Mouse (Mus musculus) thymus, postnatal 4 days (tissue): ENCODE measurements at regions not wholly inside any gene's neighbourhood (a gene's known extent, or its start where the extent isn't known, plus 50 kb on each side); places are given as distances from the start of the nearest gene placed in this dataset.

Experiments used
- DNase-seq: peaks from one replicate; pipeline ENCODE4 v3.0.0; 2021

GRCm38 (mm10) chr13:30085446-30085845 lies 50.8 kb upstream of the Mboat1 start:
- peak; percentile 46 for DNase-seq

GRCm38 (mm10) chr13:30085005-30085404 lies 51.3 kb upstream of the Mboat1 start:
- DNase-seq: peak; percentile 92

- DNase-seq: no peak
Observed at GRCm38 (mm10) chr13:30084386-30084785, 51.9 kb upstream of the Mboat1 start.

- DNase-seq: no peak
Observed at GRCm38 (mm10) chr13:30083949-30084348, 52.3 kb upstream of the Mboat1 start.

- DNase-seq: no peak
Observed at GRCm38 (mm10) chr13:30082761-30083160, 53.5 kb upstream of the Mboat1 start.

- DNase-seq: no peak
Observed at GRCm38 (mm10) chr13:30080705-30081474, 55.4 kb upstream of the Mboat1 start.

GRCm38 (mm10) chr13:30074517-30075064 lies 61.7 kb upstream of the Mboat1 start:
- no peak for DNase-seq

- no peak for DNase-seq
Observed at GRCm38 (mm10) chr13:30074069-30074468, 62.2 kb upstream of the Mboat1 start.

GRCm38 (mm10) chr13:30069397-30069796 lies 66.9 kb upstream of the Mboat1 start:
- DNase-seq: no peak

GRCm38 (mm10) chr13:30067581-30068375 lies 68.5 kb upstream of the Mboat1 start:
- no peak for DNase-seq

GRCm38 (mm10) chr13:30065520-30065919 lies 70.8 kb upstream of the Mboat1 start:
- DNase-seq: no peak

GRCm38 (mm10) chr13:30063741-30064140 lies 72.5 kb upstream of the Mboat1 start:
- DNase-seq: no peak

GRCm38 (mm10) chr13:30062285-30062684 lies 74.0 kb upstream of the Mboat1 start:
- no peak for DNase-seq

GRCm38 (mm10) chr13:30055141-30055645 lies 69.3 kb upstream of the E2f3 start:
- no peak for DNase-seq

GRCm38 (mm10) chr13:30051891-30052550 lies 66.2 kb upstream of the E2f3 start:
- DNase-seq: no peak

GRCm38 (mm10) chr13:30050745-30051508 lies 65.1 kb upstream of the E2f3 start:
- no peak for DNase-seq

GRCm38 (mm10) chr13:30048260-30048859 lies 62.5 kb upstream of the E2f3 start:
- DNase-seq: no peak

GRCm38 (mm10) chr13:30046504-30047169 lies 60.8 kb upstream of the E2f3 start:
- DNase-seq: no peak

GRCm38 (mm10) chr13:30046061-30046460 lies 60.2 kb upstream of the E2f3 start:
- no peak for DNase-seq

- DNase-seq: no peak
Observed at GRCm38 (mm10) chr13:30045225-30045624, 59.4 kb upstream of the E2f3 start.

- DNase-seq: no peak
Observed at GRCm38 (mm10) chr13:30044790-30045189, 58.9 kb upstream of the E2f3 start.
